13 mouse cellular contexts compared by ENCODE assay signal in the genomic region with DNA sequence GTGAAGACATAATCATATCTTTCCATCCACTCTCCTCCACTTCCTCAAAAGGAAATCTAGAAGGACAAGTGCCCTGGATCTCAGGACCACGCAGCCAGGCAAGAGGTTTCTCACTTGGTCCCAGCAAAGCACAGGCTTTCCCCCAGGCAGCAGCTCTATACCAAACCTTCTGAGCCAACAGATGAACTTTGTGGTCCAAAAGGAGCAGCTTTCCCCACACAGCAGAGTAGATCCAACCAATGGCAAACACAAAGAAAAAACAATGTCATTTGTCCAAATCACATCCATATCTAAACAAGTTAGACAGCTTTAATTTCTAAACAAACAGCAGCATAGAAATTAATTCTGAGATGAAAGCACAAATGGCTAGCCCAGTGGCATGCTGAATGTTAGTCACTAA. TPM values are rescaled to one million over a fixed set of nuclear protein-coding genes. Genes with fewer than 3 reads are reported as not detected.
DNase-seq lines count a peak whose midpoint lies in the region; ATAC-seq and TF ChIP-seq lines count a peak whose summit lies in the region.
"Had no signal": no experiment of that assay in that cellular context is flagged by ENCODE, and none has a peak within 500 bp of the region (broad histone marks: within the 10 kb centered on the region; RNA-seq: fewer than 3 reads in every experiment).

No protein-coding gene starts in this region.

- peaks cover 33% of the 10 kb centered on the region for H3K4me1 ChIP-seq in hindbrain, embryonic 10.5 days (replicated peaks)
- peaks cover 24% of the 10 kb centered on the region for H3K4me1 ChIP-seq in hindbrain, embryonic 16.5 days (ENCODE audit: control insufficient read depth, insufficient read depth, low read depth, low read length)
- H3K4me1 ChIP-seq in midbrain, embryonic 10.5 days: peaks cover 43% of the 10 kb centered on the region
- H3K4me1 ChIP-seq in midbrain, embryonic 11.5 days (ENCODE audit: control insufficient read depth, insufficient read depth, low read length): peaks cover 17% of the 10 kb centered on the region
- H3K4me1 ChIP-seq in hindbrain, postnatal 0 days (ENCODE audit: insufficient read depth, low read length): peaks cover 25% of the 10 kb centered on the region
- H3K4me1 ChIP-seq in olfactory bulb, adult 2 months (ENCODE audit: control insufficient read depth, insufficient read depth, low read length): peaks cover 16% of the 10 kb centered on the region

- no peak for TF ChIP-seq CTCF in hindbrain, postnatal 0 days (IDR thresholded peaks at IDR 0.05; ENCODE audit: low read depth)
- no peak for TF ChIP-seq CTCF in olfactory bulb, adult 2 months (IDR thresholded peaks at IDR 0.05; ENCODE audit: insufficient read depth, low read depth, low read length)

- DNase-seq in hindbrain, embryonic 10.5 days (ENCODE audit: low spot score): no peak
- no peak for DNase-seq in midbrain, embryonic 10.5 days (ENCODE audit: low spot score)
- no peak for DNase-seq in midbrain, embryonic 11.5 days (ENCODE audit: low spot score, missing footprints)
- no peak for DNase-seq in hindbrain, postnatal 0 days (ENCODE audit: low spot score)
- no peak for DNase-seq in urinary bladder, postnatal 4 days (ENCODE audit: low spot score in 2 of 2)
- DNase-seq in heart, adult 8-10 months (ENCODE audit: low spot score): no peak
- DNase-seq: adrenal gland, postnatal 36 days; gastrocnemius, postnatal 14 days; kidney, adult 9 months; layer of hippocampus, adult 9-11 months had no signal

- no peak for TF ChIP-seq POLR2A in olfactory bulb, adult 2 months (IDR thresholded peaks at IDR 0.05; ENCODE audit: insufficient read depth, low read depth, low read length)

- no peak overlapping the region for H3K4me2 ChIP-seq in hindbrain, embryonic 16.5 days (ENCODE audit: low read length)
- H3K4me2 ChIP-seq in midbrain, embryonic 11.5 days: no peak overlapping the region
- H3K4me2 ChIP-seq in hindbrain, postnatal 0 days (ENCODE audit: low read depth, low read length): no peak overlapping the region
- H3K4me2 ChIP-seq: heart, embryonic 13.5 days had no signal

- ATAC-seq in hindbrain, embryonic 16.5 days: no peak
- ATAC-seq in midbrain, embryonic 11.5 days (ENCODE audit: low FRiP score): no peak
- ATAC-seq in hindbrain, postnatal 0 days: no peak

- H3K4me3 ChIP-seq in hindbrain, embryonic 10.5 days: no peak overlapping the region
- no peak overlapping the region for H3K4me3 ChIP-seq in hindbrain, embryonic 16.5 days (ENCODE audit: low read length)
- no peak overlapping the region for H3K4me3 ChIP-seq in midbrain, embryonic 10.5 days
- no peak overlapping the region for H3K4me3 ChIP-seq in midbrain, embryonic 11.5 days (ENCODE audit: low read depth, low read length)
- no peak overlapping the region for H3K4me3 ChIP-seq in hindbrain, postnatal 0 days (ENCODE audit: low read length)
- H3K4me3 ChIP-seq in olfactory bulb, adult 2 months (ENCODE audit: insufficient read depth, low read depth, low read length): no peak overlapping the region
- H3K4me3 ChIP-seq: heart, embryonic 13.5 days had no signal

- H3K27me3 ChIP-seq in hindbrain, embryonic 10.5 days (ENCODE audit: insufficient read depth, poor library complexity, severe bottlenecking): peaks cover 5% of the 10 kb centered on the region; the same call in 1 of the 2 replicates
- H3K27me3 ChIP-seq in hindbrain, embryonic 16.5 days (replicated peaks; ENCODE audit: control insufficient read depth, insufficient read depth, low read length): no peaks in the 10 kb centered on the region
- peaks cover 72% of the 10 kb centered on the region for H3K27me3 ChIP-seq in midbrain, embryonic 10.5 days (ENCODE audit: low read depth, poor library complexity, severe bottlenecking)
- H3K27me3 ChIP-seq in midbrain, embryonic 11.5 days (ENCODE audit: control insufficient read depth, insufficient read depth, low read length): peaks cover 4% of the 10 kb centered on the region; the same call in 1 of the 2 replicates
- no peaks in the 10 kb centered on the region for H3K27me3 ChIP-seq in hindbrain, postnatal 0 days (ENCODE audit: insufficient read depth, low read length)
- H3K27me3 ChIP-seq: heart, embryonic 13.5 days had no signal

- no peaks in the 10 kb centered on the region for H3K36me3 ChIP-seq in hindbrain, embryonic 10.5 days
- no peaks in the 10 kb centered on the region for H3K36me3 ChIP-seq in hindbrain, embryonic 16.5 days (ENCODE audit: control insufficient read depth, insufficient read depth, low read length)
- H3K36me3 ChIP-seq in midbrain, embryonic 10.5 days: no peaks in the 10 kb centered on the region
- H3K36me3 ChIP-seq in midbrain, embryonic 11.5 days (ENCODE audit: control insufficient read depth, insufficient read depth, low read length): no peaks in the 10 kb centered on the region
- H3K36me3 ChIP-seq in hindbrain, postnatal 0 days (ENCODE audit: insufficient read depth, low read length): no peaks in the 10 kb centered on the region
- H3K36me3 ChIP-seq: heart, embryonic 13.5 days had no signal

- H3K9me3 ChIP-seq in hindbrain, embryonic 10.5 days: no peaks in the 10 kb centered on the region
- H3K9me3 ChIP-seq in hindbrain, embryonic 16.5 days (ENCODE audit: control insufficient read depth, low read length): no peaks in the 10 kb centered on the region
- H3K9me3 ChIP-seq in midbrain, embryonic 10.5 days (replicated peaks): no peaks in the 10 kb centered on the region
- H3K9me3 ChIP-seq in midbrain, embryonic 11.5 days (ENCODE audit: control insufficient read depth, low read length): no peaks in the 10 kb centered on the region
- H3K9me3 ChIP-seq in hindbrain, postnatal 0 days (ENCODE audit: low read length): no peaks in the 10 kb centered on the region
- H3K9me3 ChIP-seq: heart, embryonic 13.5 days had no signal

- WGBS in hindbrain, embryonic 10.5 days: 79% methylated on average over 1 of the region's 1 CpGs
- 74% methylated on average over 1 of the region's 1 CpGs for WGBS in hindbrain, embryonic 16.5 days
- 80% methylated on average over 1 of the region's 1 CpGs for WGBS in midbrain, embryonic 10.5 days
- WGBS in midbrain, embryonic 11.5 days: 85% methylated on average over 1 of the region's 1 CpGs
- 69% methylated on average over 1 of the region's 1 CpGs for WGBS in hindbrain, postnatal 0 days
- 75% methylated on average over 1 of the region's 1 CpGs for WGBS in olfactory bulb, adult 2 months

- no peak overlapping the region for H3K9ac ChIP-seq in hindbrain, embryonic 16.5 days (ENCODE audit: low read depth, low read length)
- H3K9ac ChIP-seq in midbrain, embryonic 11.5 days (ENCODE audit: low read length): no peak overlapping the region
- H3K9ac ChIP-seq in hindbrain, postnatal 0 days (replicated peaks; ENCODE audit: low read length): no peak overlapping the region

- H3K27ac ChIP-seq in hindbrain, embryonic 10.5 days: peak overlapping the region; percentile 71; the same call in 1 of the 2 replicates
- no peak overlapping the region; the same call in 1 of the 2 replicates for H3K27ac ChIP-seq in hindbrain, embryonic 16.5 days (ENCODE audit: low read depth, low read length)
- peak overlapping the region; percentile 69; the same call in 1 of the 2 replicates for H3K27ac ChIP-seq in midbrain, embryonic 10.5 days (replicated peaks)
- H3K27ac ChIP-seq in midbrain, embryonic 11.5 days (ENCODE audit: low read depth, low read length): no peak overlapping the region; the same call in 1 of the 2 replicates
- peak overlapping the region; percentile 77 for H3K27ac ChIP-seq in hindbrain, postnatal 0 days
- H3K27ac ChIP-seq in olfactory bulb, adult 2 months (ENCODE audit: insufficient read depth, low read depth, low read length): peak overlapping the region; percentile 78; the same call in 1 of the 2 replicates
- H3K27ac ChIP-seq: heart, embryonic 13.5 days had no signal

RNA-seq across cellular contexts. Expression of a gene that starts 15.4 kb away (rescaled TPM):
- polyA plus RNA-seq in hindbrain, embryonic 10.5 days (2016; fragmentation: Nextera tagmentation; extraction: Ambion mirVana): 15.2 and 19.2 TPM in 2 replicates
- polyA plus RNA-seq in hindbrain, embryonic 16.5 days (2015; fragmentation: Nextera tagmentation; extraction: Ambion mirVana): 40.9 and 42.3 TPM in 2 replicates
- polyA plus RNA-seq in midbrain, embryonic 10.5 days (2016; fragmentation: Nextera tagmentation; extraction: Ambion mirVana): 14.0 and 16.1 TPM in 2 replicates
- 17.6 and 18.1 TPM in 2 replicates for polyA plus RNA-seq in midbrain, embryonic 11.5 days (2014; fragmentation: Nextera tagmentation; extraction: Ambion mirVana)
- total RNA-seq in hindbrain, postnatal 0 days (2014; rRNA removed): 78.4 and 79.8 TPM in 2 replicates
- polyA plus RNA-seq in hindbrain, postnatal 0 days (2015; fragmentation: Nextera tagmentation; extraction: Ambion mirVana): 37.4 and 42.0 TPM in 2 replicates
- polyA plus RNA-seq in olfactory bulb, adult 2 months (2012; ENCODE audit: insufficient read depth, insufficient read length, low replicate concordance, missing spikeins): not detected in 2 replicates
- total RNA-seq in heart, adult 8-10 months (2022): 10 to 100 TPM; 39.1 to 57.5 (median 49.1) TPM

RNA-seq across cellular contexts. Expression of a gene that starts 37.5 kb away (rescaled TPM):
- 6.4 and 6.5 TPM in 2 replicates for polyA plus RNA-seq in hindbrain, embryonic 10.5 days (2016; fragmentation: Nextera tagmentation; extraction: Ambion mirVana)
- polyA plus RNA-seq in hindbrain, embryonic 16.5 days (2015; fragmentation: Nextera tagmentation; extraction: Ambion mirVana): 15.4 and 19.3 TPM in 2 replicates
- polyA plus RNA-seq in midbrain, embryonic 10.5 days (2016; fragmentation: Nextera tagmentation; extraction: Ambion mirVana): 1.4 and 3.7 TPM in 2 replicates
- polyA plus RNA-seq in midbrain, embryonic 11.5 days (2014; fragmentation: Nextera tagmentation; extraction: Ambion mirVana): 2.3 TPM in 2 replicates
- total RNA-seq in hindbrain, postnatal 0 days (2014; rRNA removed): 39.8 and 43.5 TPM in 2 replicates
- polyA plus RNA-seq in hindbrain, postnatal 0 days (2015; fragmentation: Nextera tagmentation; extraction: Ambion mirVana): 22.8 and 23.8 TPM in 2 replicates
- not detected in 2 replicates for polyA plus RNA-seq in olfactory bulb, adult 2 months (2012; ENCODE audit: insufficient read depth, insufficient read length, low replicate concordance, missing spikeins)
- not detected for total RNA-seq in heart, adult 8-10 months (2022)

RNA-seq across cellular contexts. Expression of a gene that starts 50.2 kb away (rescaled TPM):
- polyA plus RNA-seq in hindbrain, embryonic 10.5 days (2016; fragmentation: Nextera tagmentation; extraction: Ambion mirVana): 9.2 and 9.3 TPM in 2 replicates
- polyA plus RNA-seq in hindbrain, embryonic 16.5 days (2015; fragmentation: Nextera tagmentation; extraction: Ambion mirVana): 6.1 and 6.3 TPM in 2 replicates
- 9.4 and 10.3 TPM in 2 replicates for polyA plus RNA-seq in midbrain, embryonic 10.5 days (2016; fragmentation: Nextera tagmentation; extraction: Ambion mirVana)
- polyA plus RNA-seq in midbrain, embryonic 11.5 days (2014; fragmentation: Nextera tagmentation; extraction: Ambion mirVana): 9.0 and 9.6 TPM in 2 replicates
- 1.8 and 2.8 TPM in 2 replicates for total RNA-seq in hindbrain, postnatal 0 days (2014; rRNA removed)
- 4.5 and 4.8 TPM in 2 replicates for polyA plus RNA-seq in hindbrain, postnatal 0 days (2015; fragmentation: Nextera tagmentation; extraction: Ambion mirVana)
- not detected in 2 replicates for polyA plus RNA-seq in olfactory bulb, adult 2 months (2012; ENCODE audit: insufficient read depth, insufficient read length, low replicate concordance, missing spikeins)
- total RNA-seq in heart, adult 8-10 months (2022): 1 to 10 TPM in 2 of 4 experiments, under 1 TPM in 2; 0.69 to 1.7 (median 1.2) TPM

Comparison
In these comparisons a context has a peak if more than half of its experiments do, and no peak if none do; other contexts are left out.
1. H3K27ac ChIP-seq: peak in hindbrain, embryonic 10.5 days (single experiment), midbrain, embryonic 10.5 days (single experiment), hindbrain, postnatal 0 days (single experiment) and olfactory bulb, adult 2 months (single experiment); none in hindbrain, embryonic 16.5 days (single experiment) and midbrain, embryonic 11.5 days (single experiment).